ENCODE assay signal across 10 mouse cellular contexts in the genomic region with DNA sequence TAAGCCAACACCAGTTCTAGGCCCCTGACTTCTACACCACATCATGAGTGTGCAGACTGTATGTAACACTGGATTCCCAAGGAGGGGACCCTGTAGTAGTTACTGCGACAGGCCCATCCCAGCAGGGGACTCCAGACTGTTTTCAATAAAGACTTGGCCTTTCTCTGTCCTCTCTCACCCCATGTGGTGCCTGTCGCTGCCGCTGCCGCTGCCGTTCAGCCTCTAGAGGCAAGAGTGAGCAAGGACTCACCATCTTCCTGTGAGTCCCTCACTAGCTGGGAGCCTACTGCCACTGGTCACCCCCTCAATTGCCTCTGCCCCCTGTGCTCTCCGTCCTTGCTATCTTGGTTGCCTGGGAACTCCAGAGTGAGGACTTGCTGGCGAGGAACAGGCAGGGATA. TPM values are rescaled to one million over a fixed set of nuclear protein-coding genes. Genes with fewer than 3 reads are reported as not detected.
DNase-seq lines count a peak whose midpoint lies in the region; ATAC-seq lines count a peak whose summit lies in the region.
"Had no signal": no experiment of that assay in that cellular context is flagged by ENCODE, and none has a peak within 500 bp of the region (broad histone marks: within the 10 kb centered on the region; RNA-seq: fewer than 3 reads in every experiment).

No protein-coding gene starts in this region.

- no peaks in the 10 kb centered on the region for H3K27me3 ChIP-seq in embryonic facial prominence, embryonic 15.5 days
- no peaks in the 10 kb centered on the region for H3K27me3 ChIP-seq in limb, embryonic 10.5 days (ENCODE audit: low read depth, poor library complexity, severe bottlenecking)
- H3K27me3 ChIP-seq: lung, embryonic 15.5 days had no signal

- intact Hi-C loops in left cerebral cortex, postnatal 4 days (cut with DNase I): loop anchor here (5.0 kb wide), 2 partner anchors 104 to 264 kb away; no protein-coding TSS in a partner anchor

- no peak overlapping the region for H3K9ac ChIP-seq in embryonic facial prominence, embryonic 15.5 days
- H3K9ac ChIP-seq: lung, embryonic 15.5 days had no signal

- no peak overlapping the region for H3K27ac ChIP-seq in embryonic facial prominence, embryonic 15.5 days (replicated peaks)
- peak overlapping the region; percentile 75; the same call in 1 of the 2 replicates for H3K27ac ChIP-seq in limb, embryonic 10.5 days
- H3K27ac ChIP-seq: lung, embryonic 15.5 days had no signal

- H3K4me3 ChIP-seq in embryonic facial prominence, embryonic 15.5 days (replicated peaks): peak overlapping the region; percentile 9
- H3K4me3 ChIP-seq in limb, embryonic 10.5 days: peak overlapping the region; percentile 32
- H3K4me3 ChIP-seq: lung, embryonic 15.5 days had no signal

- peaks cover 70% of the 10 kb centered on the region for H3K4me1 ChIP-seq in embryonic facial prominence, embryonic 15.5 days
- H3K4me1 ChIP-seq in limb, embryonic 10.5 days: peaks cover 80% of the 10 kb centered on the region

- H3K36me3 ChIP-seq in embryonic facial prominence, embryonic 15.5 days: peaks cover 31% of the 10 kb centered on the region
- H3K36me3 ChIP-seq in limb, embryonic 10.5 days: peaks cover 80% of the 10 kb centered on the region

- 27% methylated on average over 7 of the region's 7 CpGs for WGBS in embryonic facial prominence, embryonic 15.5 days
- 7% methylated on average over 7 of the region's 7 CpGs for WGBS in limb, embryonic 10.5 days

- H3K4me2 ChIP-seq in embryonic facial prominence, embryonic 15.5 days (replicated peaks): peak overlapping the region; percentile 75; the same call in 1 of the 2 replicates

- peak; percentile 57 for DNase-seq in left cerebral cortex, postnatal 4 days
- no peak for DNase-seq in left cerebral cortex, adult 18-20 months (ENCODE audit: low spot score in 2 of 2)
- peak; percentile 66 for DNase-seq in limb, embryonic 10.5 days (ENCODE audit: low spot score)
- DNase-seq in retina, embryonic 14.5 days (ENCODE audit: low spot score): peak; percentile 60
- no peak for DNase-seq in frontal cortex, postnatal 36 days (ENCODE audit: low spot score in 2 of 2)
- no peak for DNase-seq in kidney, adult 11 months
- DNase-seq: right cerebral cortex, postnatal 25 days had no signal

- no peaks in the 10 kb centered on the region for H3K9me3 ChIP-seq in embryonic facial prominence, embryonic 15.5 days (replicated peaks)
- no peaks in the 10 kb centered on the region for H3K9me3 ChIP-seq in limb, embryonic 10.5 days (replicated peaks)
- H3K9me3 ChIP-seq: lung, embryonic 15.5 days had no signal

- no peak for ATAC-seq in embryonic facial prominence, embryonic 15.5 days (ENCODE audit: insufficient number of reproducible peaks, low FRiP score, low TSS enrichment, low read depth)
- ATAC-seq: intestine, embryonic 16.5 days had no signal

RNA-seq across cellular contexts. Expression of a gene that starts 8.6 kb away (rescaled TPM):
- 10 to 100 TPM; 31.1 to 35.9 TPM for total RNA-seq in left cerebral cortex, postnatal 4 days (2021)
- total RNA-seq in left cerebral cortex, adult 18-20 months (2021): 10 to 100 TPM; 35.0 to 35.3 TPM
- polyA plus RNA-seq in embryonic facial prominence, embryonic 15.5 days (2015; fragmentation: Nextera tagmentation; extraction: Ambion mirVana): 12.5 and 14.5 TPM in 2 replicates
- 13.1 and 13.4 TPM in 2 replicates for polyA plus RNA-seq in limb, embryonic 10.5 days (2016; fragmentation: Nextera tagmentation; extraction: Ambion mirVana)

Comparison
In these comparisons a context has a peak if more than half of its experiments do, and no peak if none do; other contexts are left out.
1. DNase-seq: peak in left cerebral cortex, postnatal 4 days (single experiment), limb, embryonic 10.5 days (single experiment) and retina, embryonic 14.5 days (single experiment); none in left cerebral cortex, adult 18-20 months (0 of 2), frontal cortex, postnatal 36 days (0 of 2) and kidney, adult 11 months (single experiment).